Mouse (Mus musculus): ENCODE measurements around the gene Cntn5.
"Not testable (repeated sequence)": the region's sequence is repeated elsewhere in the genome, so short reads cannot be mapped to it uniquely, and the experiment has no call there.

The Cntn5 gene

DNA sequence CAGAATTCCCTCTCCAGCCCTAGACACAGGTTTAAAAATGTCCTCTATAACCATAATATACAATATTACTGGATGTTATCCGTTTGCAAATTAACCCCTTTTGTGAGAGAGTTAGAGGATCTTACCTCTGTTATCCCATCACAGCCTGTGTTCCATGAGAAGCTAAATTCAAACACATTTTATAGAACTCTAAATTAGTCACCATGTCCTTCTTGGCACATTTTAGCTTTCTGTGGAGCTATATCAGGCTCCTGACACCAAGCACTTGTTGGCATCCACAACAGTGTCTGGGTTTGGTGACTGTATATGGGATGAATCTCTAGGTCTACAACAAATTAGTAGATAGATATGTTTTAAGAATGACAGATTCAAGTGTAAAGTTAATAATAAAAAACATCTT lies 253.9 kb downstream of the Cntn5 start:
- no peak for DNase-seq

DNA sequence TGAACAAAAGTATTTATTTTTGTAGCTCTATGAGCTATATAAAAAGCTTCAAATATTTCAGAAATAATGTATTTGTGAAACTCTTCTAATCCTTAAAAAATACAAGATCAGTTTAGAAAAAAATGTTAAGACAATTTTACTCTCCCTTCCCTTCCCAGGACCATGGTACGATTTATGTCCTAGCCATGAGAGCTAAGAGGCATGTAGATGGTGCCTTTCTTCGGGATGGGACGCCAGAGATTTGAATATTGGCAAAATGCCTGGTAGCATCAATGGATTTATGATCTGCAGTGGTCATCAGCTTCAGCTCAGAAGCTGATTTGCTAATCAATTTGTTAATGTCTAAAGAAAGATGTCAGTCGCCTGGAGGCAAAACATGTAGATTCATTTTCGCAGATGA lies 258.6 kb downstream of the Cntn5 start:
- no peak for DNase-seq

DNA sequence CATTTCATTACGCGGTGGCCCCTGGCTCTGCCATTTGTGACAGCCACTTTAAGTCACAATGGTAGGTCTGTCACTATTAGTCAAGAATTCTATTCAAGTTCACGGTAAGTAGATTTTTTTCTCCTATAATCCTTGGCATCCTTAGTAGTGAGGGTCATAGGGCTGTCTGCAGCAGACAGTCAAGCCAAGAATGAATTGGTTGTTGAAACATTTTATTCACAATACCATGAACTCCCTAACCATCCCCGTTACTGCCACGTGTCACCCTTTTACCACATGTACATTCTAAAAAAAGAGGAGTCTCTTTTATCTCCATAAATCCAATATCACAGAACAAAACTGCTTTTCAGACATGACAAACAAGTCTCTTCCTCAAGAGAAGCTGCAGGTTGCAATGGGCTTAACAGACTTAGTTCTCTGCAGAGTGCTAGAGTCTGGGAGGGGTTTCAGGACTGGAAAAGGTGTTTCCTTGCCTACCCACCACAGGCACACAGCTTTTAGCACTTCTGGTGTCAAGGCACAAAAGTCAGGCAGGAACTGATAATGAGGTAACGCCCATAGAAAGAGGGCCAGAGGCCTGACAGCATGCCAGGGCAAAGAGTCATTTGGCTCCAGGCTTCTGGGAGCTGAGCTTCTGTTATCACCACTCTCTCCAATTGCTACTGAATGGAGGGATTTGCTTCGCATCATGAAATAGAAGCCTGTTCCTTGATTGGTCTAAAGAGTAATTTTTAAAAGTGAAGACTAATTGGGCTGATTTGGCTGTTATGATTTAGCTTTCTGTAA lies 259.3 kb downstream of the Cntn5 start:
- no peak for DNase-seq

DNA sequence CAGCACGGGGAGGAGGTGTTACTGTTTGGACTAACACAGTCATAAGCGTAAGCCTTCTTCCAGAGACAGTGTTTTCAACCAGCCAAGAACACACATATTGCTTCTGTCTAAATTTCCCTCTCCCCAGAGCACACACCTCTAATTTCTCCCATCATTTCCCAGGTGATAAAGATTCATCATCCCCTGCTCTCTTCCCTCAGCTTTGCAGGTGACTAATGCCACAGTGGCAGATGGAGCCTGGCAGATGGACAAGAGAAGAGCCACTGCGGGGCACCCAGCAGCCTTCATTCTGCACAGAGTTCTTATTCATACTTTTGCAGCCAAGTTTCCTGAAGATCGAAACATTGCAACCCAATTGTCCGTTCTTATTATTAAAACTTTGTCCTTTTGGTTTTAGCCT lies 286.5 kb downstream of the Cntn5 start:
- DNase-seq: no peak

- no peak for DNase-seq
Measured at GRCm38 (mm10) chr9:10575346-10576241, 329.0 kb downstream of the Cntn5 start.

DNA sequence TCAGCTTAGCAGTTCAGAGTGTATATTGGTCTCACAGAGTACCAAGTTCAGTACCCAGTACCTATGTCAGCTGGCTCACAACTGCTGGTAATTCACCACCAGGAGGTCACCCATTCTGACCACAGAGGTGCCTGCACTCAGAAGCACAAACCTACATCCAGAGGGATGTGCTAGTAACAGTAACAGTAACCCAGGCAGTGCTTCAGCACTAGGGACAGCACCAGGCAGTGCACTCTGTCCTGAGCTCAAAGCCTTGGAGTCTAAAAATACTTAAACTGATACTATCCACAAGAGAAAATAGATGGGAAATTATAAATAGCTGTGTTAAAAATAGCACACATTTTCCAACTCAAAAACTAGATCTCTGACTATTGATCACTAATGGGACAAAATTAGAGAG lies 334.7 kb downstream of the Cntn5 start:
- DNase-seq: no peak

GRCm38 (mm10) chr9:10540877-10541276 lies 363.7 kb downstream of the Cntn5 start:
- not testable (repeated sequence) for DNase-seq

- no peak for DNase-seq
Measured at GRCm38 (mm10) chr9:10532248-10532647, 372.3 kb downstream of the Cntn5 start.

- no peak for DNase-seq
Measured at GRCm38 (mm10) chr9:10531087-10531486, 373.5 kb downstream of the Cntn5 start.

GRCm38 (mm10) chr9:10529528-10529927 lies 375.0 kb downstream of the Cntn5 start:
- DNase-seq: no peak

GRCm38 (mm10) chr9:10529113-10529512 lies 375.5 kb downstream of the Cntn5 start:
- no peak for DNase-seq

- no peak for DNase-seq
Measured at GRCm38 (mm10) chr9:10528692-10529091, 375.9 kb downstream of the Cntn5 start.

DNA sequence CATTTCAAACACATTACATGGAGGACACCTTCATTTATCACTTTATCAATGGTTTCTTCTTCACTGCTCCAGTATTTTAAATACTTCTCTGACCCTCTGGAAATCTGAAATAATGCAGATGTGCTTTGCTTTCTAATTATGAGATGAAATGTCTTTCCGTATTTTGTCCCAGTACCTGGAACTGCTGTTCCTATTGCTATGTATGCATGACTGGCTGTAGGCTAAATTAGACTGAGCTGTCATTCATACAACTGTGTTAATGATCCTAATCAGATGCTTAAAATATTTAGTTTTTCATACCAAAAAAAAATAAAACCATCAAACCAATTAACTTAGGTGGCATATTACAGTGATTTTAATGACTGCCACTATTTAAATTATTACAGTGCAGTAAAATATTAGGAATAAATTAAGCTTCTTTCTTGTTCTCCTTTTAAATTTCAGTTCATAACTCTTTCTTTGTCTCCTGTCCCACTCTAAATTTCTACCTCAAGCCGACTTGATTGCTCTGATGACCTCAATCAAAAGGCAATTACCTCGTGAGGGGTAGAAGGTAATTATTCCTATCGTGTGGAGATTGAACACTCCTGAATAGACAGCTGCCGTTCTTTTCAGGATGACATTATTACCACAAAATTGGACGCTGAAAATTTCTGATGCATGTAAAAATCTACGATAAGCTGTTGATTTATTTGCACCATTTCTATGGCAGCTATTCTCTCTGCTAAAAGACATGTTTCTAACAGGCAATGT lies 378.5 kb downstream of the Cntn5 start:
- DNase-seq: no peak

GRCm38 (mm10) chr9:10522604-10523003 lies 382.0 kb downstream of the Cntn5 start:
- DNase-seq: no peak

- DNase-seq: no peak
Measured at GRCm38 (mm10) chr9:10521054-10521453, 383.5 kb downstream of the Cntn5 start.

- no peak for DNase-seq
Measured at GRCm38 (mm10) chr9:10492243-10492642, 412.3 kb downstream of the Cntn5 start.

GRCm38 (mm10) chr9:10471484-10472125 lies 433.0 kb downstream of the Cntn5 start:
- no peak for DNase-seq

- DNase-seq: no peak
Measured at GRCm38 (mm10) chr9:10464758-10465157, 439.8 kb downstream of the Cntn5 start.

DNA sequence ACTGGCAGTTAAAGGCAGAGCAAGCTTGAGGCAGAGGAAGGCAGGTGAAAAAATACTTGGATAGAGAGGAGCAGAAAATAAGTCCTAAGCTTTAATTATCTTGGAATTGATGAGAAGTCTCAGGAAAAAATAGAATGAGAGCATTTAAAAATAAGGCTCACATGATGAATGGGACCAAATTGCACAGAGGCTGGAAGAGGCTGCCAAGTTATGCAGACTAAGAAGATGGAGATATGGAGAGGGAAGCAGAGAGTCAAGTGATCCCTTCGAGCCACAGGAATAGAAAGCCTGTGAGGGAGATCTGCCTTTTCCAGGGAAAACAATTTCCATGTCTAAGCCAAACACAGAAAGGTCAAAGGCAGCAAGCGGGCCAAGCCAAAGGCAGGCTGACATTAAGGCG lies 446.7 kb downstream of the Cntn5 start:
- no peak for DNase-seq

GRCm38 (mm10) chr9:10448987-10449563 lies 455.5 kb downstream of the Cntn5 start:
- no peak for DNase-seq

GRCm38 (mm10) chr9:10447220-10447837 lies 457.2 kb downstream of the Cntn5 start:
- DNase-seq: no peak

DNA sequence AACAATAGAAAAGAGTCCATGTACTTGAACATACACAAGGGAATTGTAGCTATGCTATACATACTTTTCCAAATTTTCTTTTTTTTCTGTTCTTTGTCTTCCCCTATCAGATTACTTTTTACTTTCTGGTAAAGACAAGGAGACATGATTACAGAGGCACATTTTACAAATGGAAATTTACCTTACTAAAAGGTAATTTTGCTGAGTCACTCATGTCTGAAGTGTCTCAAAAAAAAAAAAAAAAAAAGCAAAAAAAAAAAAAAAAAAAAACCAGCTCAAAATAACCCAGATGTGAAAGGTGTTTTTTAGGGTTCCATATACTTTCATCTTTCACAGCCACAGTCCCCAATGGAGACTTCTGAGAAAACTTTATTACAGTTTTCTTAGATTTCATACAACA lies 492.5 kb downstream of the Cntn5 start:
- DNase-seq: no peak

Measured in lung, postnatal 36 days (tissue).